Mouse (Mus musculus) hindbrain, embryonic 15.5 days (tissue): ENCODE results near the gene Clasrp. TPM values are rescaled to one million over a fixed set of nuclear protein-coding genes. Genes with fewer than 3 reads are reported as not detected.
A peak's percentile ranks its signal among the peaks of the same experiment; 100 is the strongest.

Experiments used
- ATAC-seq: fragments of 200-750 bp; cut with Nextera tagmentation; 2 replicates; pipeline ENCODE4 v1.8.0; 2017; ENCODE audit warnings: low read depth, moderate number of reproducible peaks, moderate TSS enrichment; ENCODE audit not compliant: low FRiP score
- H3K27ac ChIP-seq: fragments of 300-500 bp; sonication (generic); replicated peaks from 2 replicates; pipeline ENCODE4 v1.5.1; 2015; ENCODE audit warnings: mild to moderate bottlenecking, inconsistent platforms
- H3K27me3 ChIP-seq: fragments of 300-500 bp; sonication (generic); 2 replicates; pipeline ENCODE4 v1.6.1; 2015; ENCODE audit warnings: control low read depth, inconsistent platforms
- H3K36me3 ChIP-seq: fragments of 300-500 bp; sonication (generic); 2 replicates; pipeline ENCODE4 v1.6.1; 2015; ENCODE audit warnings: control low read depth, inconsistent platforms
- H3K4me1 ChIP-seq: fragments of 300-500 bp; sonication (generic); replicated peaks from 2 replicates; pipeline ENCODE4 v1.6.1; 2015; ENCODE audit warnings: control low read depth, inconsistent platforms
- H3K4me2 ChIP-seq: fragments of 300-500 bp; sonication (generic); 2 replicates; pipeline ENCODE4 v1.6.1; 2015; ENCODE audit warnings: moderate library complexity, mild to moderate bottlenecking, inconsistent platforms
- H3K4me3 ChIP-seq: fragments of 300-500 bp; sonication (generic); 2 replicates; pipeline ENCODE4 v1.5.1; 2015; ENCODE audit warnings: mild to moderate bottlenecking, inconsistent platforms
- H3K9ac ChIP-seq: fragments of 300-500 bp; sonication (generic); 2 replicates; pipeline ENCODE4 v1.6.1; 2015; ENCODE audit warnings: inconsistent platforms
- H3K9me3 ChIP-seq: fragments of 300-500 bp; sonication (generic); 2 replicates; pipeline ENCODE4 v1.6.1; 2016; ENCODE audit warnings: control low read depth, inconsistent platforms
- WGBS: fragments of 180-500 bp; shearing (Covaris S2); methylation state at CpG from one replicate; pipeline ENCODE4 v1.1.7; 2015; 5-methylcytosine and 5-hydroxymethylcytosine counted together
- polyA plus RNA-seq: library from polyadenylated mRNA; unstranded; fragments of >200 nt; fragmentation: Nextera tagmentation; extraction: Ambion mirVana; gene quantifications from 2 replicates; pipeline ENCODE4 v1.2.1, GENCODE M21; 2015

Clasrp gene
- polyA plus RNA-seq, 1 experiment from 2014 or later = 60.7 TPM

DNA sequence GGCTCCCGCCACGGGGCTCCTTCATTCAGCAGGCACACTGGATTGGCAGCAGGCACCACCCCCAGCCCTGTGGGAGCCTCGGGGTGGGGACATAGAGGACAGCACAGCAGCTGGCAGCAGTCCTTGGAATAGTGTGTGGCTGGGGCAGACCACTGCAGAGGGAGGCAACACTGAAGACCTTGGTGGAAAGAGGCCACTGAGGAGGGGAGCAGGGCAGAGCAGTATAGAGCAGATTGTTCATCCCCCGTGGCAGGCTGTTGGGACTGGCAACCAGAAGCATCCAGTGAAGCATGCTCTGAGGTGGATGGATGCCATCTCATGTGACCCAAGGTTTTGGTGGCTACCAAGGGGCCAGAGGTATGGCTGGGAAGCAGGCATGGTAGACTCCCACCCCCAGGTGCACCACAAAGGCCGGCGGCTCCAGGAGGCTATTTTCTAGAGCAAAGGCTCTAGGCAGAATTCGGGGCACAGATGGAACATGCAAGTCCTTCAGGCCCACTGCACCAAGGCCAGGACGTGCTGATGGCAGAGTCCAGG lies 62.1 kb downstream of the Clasrp start:
- peaks cover 22% of the 10 kb centered on the region for H3K4me1 ChIP-seq
- H3K27me3 ChIP-seq = no peaks in the 10 kb centered on the region
- H3K36me3 ChIP-seq = no peaks in the 10 kb centered on the region
- no peak overlapping the region for H3K4me2 ChIP-seq
- H3K4me3 ChIP-seq = no peak overlapping the region
- WGBS = 48% methylated on average over 8 of the region's 8 CpGs
- H3K9ac ChIP-seq = no peak overlapping the region
- peak; percentile 73 for ATAC-seq
- no peak overlapping the region for H3K27ac ChIP-seq
- H3K9me3 ChIP-seq = no peaks in the 10 kb centered on the region

DNA sequence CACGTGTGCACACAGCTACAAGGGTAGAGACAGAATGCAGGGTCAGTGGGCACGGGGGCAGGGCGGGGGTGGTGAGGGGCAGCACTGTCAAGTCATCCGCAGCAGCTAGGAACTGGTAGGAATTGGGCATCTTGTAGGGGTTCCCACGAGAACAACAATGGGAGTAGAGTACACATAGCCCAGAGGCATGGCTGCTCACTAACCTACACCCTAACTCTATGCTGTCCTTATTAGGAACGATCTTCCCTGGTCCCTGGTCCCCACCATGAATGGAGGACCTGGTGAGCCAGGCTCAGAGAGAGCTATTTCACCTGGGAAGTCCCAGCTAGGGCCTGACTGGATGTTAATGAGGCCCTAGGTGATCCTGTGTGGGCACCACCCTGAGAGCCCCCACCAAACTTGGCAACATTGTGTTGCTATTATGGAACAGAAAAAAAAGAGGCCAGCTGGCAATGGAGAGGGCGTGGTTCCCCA lies 62.6 kb downstream of the Clasrp start:
- Histone ChIP-seq H3K4me1 (peaks cover 22% of the 10 kb centered on the region), H3K4me2 (no peak overlapping the region), H3K4me3 (no peak overlapping the region), H3K9ac (no peak overlapping the region), H3K27ac (no peak overlapping the region; the same call in 1 of the 2 replicates), H3K9me3 (no peaks in the 10 kb centered on the region), H3K27me3 (no peaks in the 10 kb centered on the region), H3K36me3 (no peaks in the 10 kb centered on the region)
- 58% methylated on average over 7 of the region's 7 CpGs for WGBS
- ATAC-seq = peak; percentile 5; the same call in 1 of the 2 replicates

DNA sequence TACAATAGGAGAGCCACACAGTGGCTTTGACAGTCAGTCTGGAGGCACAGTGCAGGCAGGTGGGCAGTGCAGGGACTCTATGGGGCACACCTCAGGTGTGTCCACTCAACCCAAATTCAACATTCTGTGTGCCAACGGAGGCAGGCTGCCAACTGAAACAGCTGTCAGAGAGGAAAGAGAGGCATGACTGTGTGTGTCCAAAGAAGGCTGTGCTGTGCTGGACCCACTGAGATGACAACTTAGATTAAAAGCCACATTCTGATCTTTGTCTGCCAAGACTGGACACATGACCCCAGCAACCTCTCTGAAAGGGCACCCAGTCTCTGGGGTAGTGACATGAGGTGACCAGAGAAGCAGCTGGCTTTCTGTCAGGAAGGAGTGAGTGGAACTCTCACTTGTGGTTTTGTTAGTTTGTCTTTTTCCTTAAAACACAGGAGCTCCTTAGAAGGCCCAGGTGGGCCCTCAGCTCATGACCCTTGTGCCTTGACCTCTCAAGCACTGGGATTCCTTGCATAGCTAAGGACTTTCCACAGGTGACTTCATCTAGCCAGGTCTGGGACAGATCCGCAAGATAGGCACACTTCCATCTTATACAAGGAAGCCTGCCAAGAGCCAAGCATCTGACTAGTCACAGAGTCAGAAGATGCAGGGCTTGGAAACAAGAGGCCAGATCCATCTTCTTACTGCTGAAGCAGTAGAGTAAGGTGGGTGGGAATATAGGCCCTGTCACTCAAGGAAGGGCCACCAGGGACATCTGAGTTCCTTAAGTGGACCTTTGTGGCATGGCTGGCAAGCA lies 63.3 kb downstream of the Clasrp start:
- no peak overlapping the region for H3K9ac ChIP-seq
- H3K4me1 ChIP-seq = peaks cover 19% of the 10 kb centered on the region
- WGBS = 79% methylated on average over 2 of the region's 2 CpGs
- no peak overlapping the region for H3K4me2 ChIP-seq
- no peak for ATAC-seq
- H3K36me3 ChIP-seq = no peaks in the 10 kb centered on the region
- H3K9me3 ChIP-seq = no peaks in the 10 kb centered on the region
- H3K27me3 ChIP-seq = no peaks in the 10 kb centered on the region
- no peak overlapping the region for H3K4me3 ChIP-seq
- peak overlapping the region; percentile 28; the same call in 1 of the 2 replicates for H3K27ac ChIP-seq

DNA sequence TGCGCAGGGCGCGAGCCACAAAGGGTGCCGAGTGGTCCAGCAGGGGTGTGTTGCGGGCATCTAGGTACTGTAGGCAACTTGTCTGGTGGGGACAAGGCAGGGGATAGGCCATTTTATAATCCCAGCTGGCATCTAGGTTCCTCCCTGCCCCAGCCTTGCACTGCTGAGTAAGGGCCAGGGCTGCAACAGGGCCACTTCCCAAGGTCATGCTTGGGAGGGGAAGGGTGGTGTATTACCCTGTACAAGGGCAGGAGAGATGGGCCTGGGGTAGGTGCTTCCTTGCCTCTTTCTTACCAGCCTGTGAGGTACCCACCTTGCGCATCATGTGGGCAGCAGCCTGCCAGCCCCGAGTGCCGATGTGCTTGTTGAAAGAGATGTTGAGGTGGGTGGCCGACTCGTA lies 69.6 kb downstream of the Clasrp start:
- ATAC-seq = no peak
- Histone ChIP-seq H3K4me2 (no peak overlapping the region), H3K27me3 (no peaks in the 10 kb centered on the region), H3K36me3 (peaks cover 25% of the 10 kb centered on the region), H3K9ac (no peak overlapping the region), H3K4me1 (no peaks in the 10 kb centered on the region; the same call in 1 of the 2 replicates), H3K4me3 (no peak overlapping the region), H3K9me3 (no peaks in the 10 kb centered on the region), H3K27ac (no peak overlapping the region)
- 93% methylated on average over 10 of the region's 10 CpGs for WGBS

DNA sequence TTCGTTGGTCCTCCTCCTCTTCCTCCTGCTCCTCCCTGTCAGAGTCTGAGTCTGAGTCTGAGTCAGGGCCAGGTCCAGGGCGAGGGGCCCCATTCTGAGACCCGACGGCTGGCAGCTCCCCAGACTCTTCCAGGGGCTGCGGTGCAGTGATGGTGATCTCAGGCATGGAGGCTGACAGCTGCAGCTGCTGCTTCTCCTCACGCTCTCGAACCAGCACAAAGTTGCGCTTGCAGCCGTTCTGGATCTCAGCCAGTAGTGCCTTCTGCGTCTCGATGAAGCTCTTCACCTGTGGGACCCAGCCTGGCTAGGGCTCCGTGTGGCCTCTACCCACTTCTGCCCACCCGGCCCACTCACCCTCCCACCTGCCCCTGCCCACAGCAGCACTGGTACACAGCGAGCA lies 72.0 kb downstream of the Clasrp start:
- no peaks in the 10 kb centered on the region for H3K27me3 ChIP-seq
- no peak for ATAC-seq
- WGBS = 76% methylated on average over 14 of the region's 14 CpGs
- no peaks in the 10 kb centered on the region; the same call in 1 of the 2 replicates for H3K4me1 ChIP-seq
- peaks cover 30% of the 10 kb centered on the region for H3K36me3 ChIP-seq
- no peak overlapping the region for H3K4me2 ChIP-seq
- H3K4me3 ChIP-seq = no peak overlapping the region
- H3K9me3 ChIP-seq = no peaks in the 10 kb centered on the region
- no peak overlapping the region for H3K27ac ChIP-seq
- no peak overlapping the region for H3K9ac ChIP-seq

- Histone ChIP-seq H3K27me3 (no peaks in the 10 kb centered on the region), H3K27ac (no peak overlapping the region), H3K9me3 (no peaks in the 10 kb centered on the region), H3K4me2 (no peak overlapping the region), H3K4me3 (no peak overlapping the region), H3K9ac (no peak overlapping the region), H3K4me1 (no peaks in the 10 kb centered on the region; the same call in 1 of the 2 replicates), H3K36me3 (peaks cover 30% of the 10 kb centered on the region)
- ATAC-seq = no peak
- 80% methylated on average over 10 of the region's 10 CpGs for WGBS
Observed at GRCm38 (mm10) chr7:19531077-19531476, 73.2 kb downstream of the Clasrp start.

Other genes starting within 250 kb of the Clasrp start
- gene Cd3eap, start 245.0 kb downstream of the Clasrp start, polyA plus RNA-seq = 21.2 and 22.5 TPM in 2 replicates
- 2.6 and 3.0 TPM in 2 replicates for gene Ppp1r13l, start 244.7 kb downstream of the Clasrp start, polyA plus RNA-seq
- 23.8 and 24.4 TPM in 2 replicates for gene Ercc2, start 222.5 kb downstream of the Clasrp start, polyA plus RNA-seq
- gene Klc3, start 200.4 kb downstream of the Clasrp start, polyA plus RNA-seq = 1.2 and 2.1 TPM in 2 replicates
- 0.23 and 1.4 TPM in 2 replicates for gene Ckm, start 199.7 kb downstream of the Clasrp start, polyA plus RNA-seq
- gene Mark4, start 145.7 kb downstream of the Clasrp start, polyA plus RNA-seq = 18.4 and 18.7 TPM in 2 replicates
- 0.76 and 0.82 TPM in 2 replicates for gene Exoc3l2, start 141.2 kb downstream of the Clasrp start, polyA plus RNA-seq
- 4.5 and 4.8 TPM in 2 replicates for gene Bloc1s3, start 96.1 kb downstream of the Clasrp start, polyA plus RNA-seq
- 39.4 and 41.4 TPM in 2 replicates for gene Trappc6a, start 96.1 kb downstream of the Clasrp start, polyA plus RNA-seq
- gene Nkpd1, start 86.6 kb downstream of the Clasrp start, polyA plus RNA-seq = 1.1 and 1.2 TPM in 2 replicates
- gene Ppp1r37, start 41.4 kb downstream of the Clasrp start, polyA plus RNA-seq = 42.5 and 46.6 TPM in 2 replicates
- 0.19 and 0.47 TPM in 2 replicates for gene Zfp296, start 27.2 kb downstream of the Clasrp start, polyA plus RNA-seq
- gene Gemin7, start 26.9 kb downstream of the Clasrp start, polyA plus RNA-seq = 152 TPM in 2 replicates
- 7.0 and 7.2 TPM in 2 replicates for gene Relb, start 25.0 kb upstream of the Clasrp start, polyA plus RNA-seq
- gene Clptm1, start 60.5 kb upstream of the Clasrp start, polyA plus RNA-seq = 134 and 143 TPM in 2 replicates
- gene Apoc2, start 73.5 kb upstream of the Clasrp start, polyA plus RNA-seq = 0.58 and 1.1 TPM in 2 replicates
- gene Gm44805, start 76.9 kb upstream of the Clasrp start, polyA plus RNA-seq = not detected in 2 replicates
- gene Apoc4, start 77.0 kb upstream of the Clasrp start, polyA plus RNA-seq = not detected in 2 replicates
- gene Apoc1, start 88.2 kb upstream of the Clasrp start, polyA plus RNA-seq = 1.9 and 2.3 TPM in 2 replicates
- gene Apoe, start 94.7 kb upstream of the Clasrp start, polyA plus RNA-seq = 624 and 744 TPM in 2 replicates
- gene Tomm40, start 111.0 kb upstream of the Clasrp start, polyA plus RNA-seq = 155 and 158 TPM in 2 replicates
- gene Nectin2, start 146.0 kb upstream of the Clasrp start, polyA plus RNA-seq = 58.9 and 60.4 TPM in 2 replicates
- gene Bcam, start 166.5 kb upstream of the Clasrp start, polyA plus RNA-seq = 20.0 and 20.7 TPM in 2 replicates
- gene Cblc, start 192.3 kb upstream of the Clasrp start, polyA plus RNA-seq = 0.37 TPM in 1 of 2 replicates, not detected in the other
- 0.92 and 1.4 TPM in 2 replicates for gene Bcl3, start 218.3 kb upstream of the Clasrp start, polyA plus RNA-seq
- gene Gm19345, start 247.5 kb upstream of the Clasrp start, polyA plus RNA-seq = 15.7 and 17.1 TPM in 2 replicates